Mouse (Mus musculus): ENCODE results near the gene A730071L15Rik.

A730071L15Rik gene

DNA sequence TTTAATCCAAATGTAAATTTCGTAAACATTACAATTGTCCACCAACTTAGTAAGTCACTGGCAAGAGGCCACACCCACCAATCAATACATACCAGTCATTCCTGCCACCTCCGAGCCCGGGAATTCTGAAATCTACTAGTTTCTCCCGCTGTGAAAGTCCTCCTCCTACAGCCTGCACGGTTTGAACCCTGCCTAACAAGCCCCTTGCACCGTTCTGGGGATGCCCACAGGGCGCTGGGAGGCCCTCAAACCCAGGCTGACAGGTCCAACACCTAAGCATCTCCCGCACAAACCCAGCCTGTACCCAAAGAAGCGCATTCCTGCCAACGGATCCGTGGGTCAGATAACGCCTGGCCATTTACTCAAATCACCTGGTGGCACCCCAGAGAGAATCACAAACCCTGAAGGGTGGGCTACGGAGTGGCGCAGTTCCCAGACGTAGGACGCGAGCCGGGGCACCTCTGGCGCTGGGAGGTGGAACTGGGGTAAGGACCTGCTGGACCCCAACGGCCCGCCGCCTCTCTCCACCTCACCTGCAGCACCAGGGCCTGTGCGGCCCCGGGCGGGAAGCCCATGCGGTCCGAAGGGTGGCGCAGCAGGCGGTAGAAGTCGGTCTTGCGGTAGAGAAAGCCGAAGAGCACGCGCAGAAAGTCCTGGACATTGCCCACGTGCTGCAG, at the start of gene A730071L15Rik:
TSS of gene A730071L15Rik (plus strand) at position 620 of the 677 bp plus-strand sequence.
- peak; percentile 20 for DNase-seq (ENCODE audit: low read depth, low spot score)

DNA sequence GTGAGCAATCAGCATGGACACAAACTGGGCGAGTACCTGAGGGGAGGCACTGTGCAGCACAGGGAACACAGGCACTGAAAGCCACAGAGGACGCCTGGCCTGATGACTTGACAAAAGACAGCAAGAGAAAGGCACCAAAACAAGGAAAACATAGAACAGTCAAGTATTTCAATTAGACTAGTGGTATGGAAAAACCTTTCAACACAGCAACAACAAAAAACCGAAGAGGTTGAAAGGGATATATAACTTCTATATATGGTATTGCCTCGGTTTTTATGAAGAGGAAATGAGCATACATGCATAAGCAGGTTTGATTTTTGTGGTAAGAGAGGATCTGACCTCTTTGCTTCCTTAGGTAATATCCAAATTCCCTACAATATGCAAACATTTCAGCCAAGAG, 47.0 kb upstream of the A730071L15Rik start:
- DNase-seq (ENCODE audit: low read depth, low spot score) = no peak

DNA sequence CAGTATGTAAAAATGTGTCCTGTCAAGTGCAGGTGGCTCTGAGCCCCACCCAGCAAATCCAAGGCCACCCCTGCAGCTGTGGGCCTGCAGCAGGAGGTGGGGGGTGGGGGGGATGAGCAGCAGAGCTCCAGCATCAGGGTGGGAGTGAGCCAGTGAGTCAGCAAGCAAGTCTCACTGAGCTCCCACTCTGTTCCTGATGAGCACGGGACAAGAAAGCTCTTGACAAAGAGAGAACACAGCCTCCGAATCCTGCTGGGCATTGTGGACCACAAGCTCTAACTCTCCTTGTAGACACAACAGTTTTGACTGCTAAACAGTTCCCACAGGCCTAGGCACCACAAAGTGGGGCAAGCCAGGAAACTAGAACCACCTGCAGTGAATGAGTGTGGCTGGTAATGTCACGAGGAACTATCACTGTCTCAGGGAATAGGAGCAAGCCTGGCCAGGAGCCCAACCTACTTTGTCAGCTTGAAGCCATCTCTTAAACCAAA, 45.6 kb upstream of the A730071L15Rik start:
- peak; percentile 22 for DNase-seq (ENCODE audit: low read depth, low spot score)

DNA sequence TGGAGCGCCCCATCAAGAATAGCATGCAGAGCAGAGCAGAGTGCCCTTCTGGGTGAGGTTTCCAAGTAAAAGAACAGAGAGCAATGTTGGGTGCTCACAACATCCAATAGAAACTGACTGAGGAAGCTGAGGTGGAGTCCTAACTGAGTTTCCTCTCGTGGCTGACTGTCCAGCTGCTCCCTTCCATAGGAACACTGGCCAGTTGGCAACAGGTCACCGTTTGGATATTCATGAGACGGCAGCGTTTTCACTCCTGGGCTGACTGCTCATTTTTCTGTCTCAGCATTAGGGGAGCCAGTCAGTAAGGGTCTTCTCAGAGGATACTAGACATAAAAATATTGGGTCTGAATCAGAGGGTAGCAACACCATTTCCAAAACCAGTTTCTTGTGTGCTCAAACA, 43.2 kb upstream of the A730071L15Rik start:
- DNase-seq (ENCODE audit: low read depth, low spot score) = no peak

DNA sequence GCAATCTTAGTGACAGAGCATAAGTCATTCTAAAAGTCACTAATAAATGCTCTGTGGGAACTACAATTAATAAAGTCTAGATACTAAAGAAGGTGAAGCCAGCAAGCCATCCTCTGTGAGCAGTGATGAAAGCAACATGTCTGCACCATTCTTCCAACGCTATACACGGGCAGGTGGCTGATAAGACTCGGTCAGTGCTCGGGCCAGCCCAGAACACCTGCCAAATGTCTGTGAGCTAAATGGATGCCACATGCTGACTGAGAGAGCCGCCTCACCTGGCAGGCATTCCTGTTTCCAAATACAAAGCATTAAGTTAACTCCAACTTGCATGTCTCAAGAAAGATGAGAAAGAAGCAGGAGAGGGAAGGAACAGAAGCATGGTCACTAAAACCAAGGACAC, 42.7 kb upstream of the A730071L15Rik start:
- no peak for DNase-seq (ENCODE audit: low read depth, low spot score)

DNA sequence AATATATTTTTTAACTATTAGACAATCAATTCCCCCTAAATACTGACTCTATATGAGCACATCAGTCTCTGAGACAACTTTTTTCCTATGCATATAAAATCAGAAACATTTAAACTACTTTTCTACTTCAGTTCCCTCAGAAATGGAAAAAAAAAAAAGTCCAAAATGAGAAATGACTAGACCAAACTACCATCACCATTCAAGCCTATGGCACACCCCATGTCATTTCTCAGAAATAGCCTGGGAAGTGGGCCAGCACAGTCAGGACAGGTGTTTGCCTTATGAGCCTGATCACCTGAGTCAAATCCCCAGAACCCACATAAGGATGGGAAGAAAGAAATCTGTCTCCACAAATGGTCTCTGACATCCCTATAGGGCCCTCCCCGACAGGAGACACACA, 41.3 kb upstream of the A730071L15Rik start:
- DNase-seq (ENCODE audit: low read depth, low spot score) = no peak

DNA sequence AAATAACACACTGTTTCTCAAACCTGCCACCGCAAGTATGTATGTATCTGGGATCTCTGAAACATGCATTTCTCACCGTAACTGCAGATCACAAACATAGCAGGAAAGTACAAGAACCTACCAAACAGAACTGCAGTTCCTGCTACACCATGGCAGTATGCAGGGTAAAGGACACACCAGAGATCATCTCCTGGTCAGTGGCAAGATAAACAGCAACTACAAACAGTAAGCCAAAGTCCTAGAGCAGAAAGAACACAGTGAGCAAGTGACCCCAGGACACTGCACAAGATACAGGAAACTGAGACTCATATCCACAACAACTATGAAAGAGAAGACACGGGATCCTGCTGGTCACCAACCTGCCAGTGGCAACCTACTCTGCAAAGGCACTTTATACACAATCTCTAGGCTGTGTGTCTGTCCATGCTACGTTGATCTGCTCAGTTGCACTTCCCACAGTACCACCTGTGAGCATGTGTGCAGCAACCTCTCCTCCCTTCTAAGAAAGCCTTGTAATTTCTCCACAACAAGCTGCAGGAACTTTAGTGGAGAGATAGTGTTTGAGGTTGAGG, 40.0 kb upstream of the A730071L15Rik start:
- DNase-seq (ENCODE audit: low read depth, low spot score) = no peak

DNA sequence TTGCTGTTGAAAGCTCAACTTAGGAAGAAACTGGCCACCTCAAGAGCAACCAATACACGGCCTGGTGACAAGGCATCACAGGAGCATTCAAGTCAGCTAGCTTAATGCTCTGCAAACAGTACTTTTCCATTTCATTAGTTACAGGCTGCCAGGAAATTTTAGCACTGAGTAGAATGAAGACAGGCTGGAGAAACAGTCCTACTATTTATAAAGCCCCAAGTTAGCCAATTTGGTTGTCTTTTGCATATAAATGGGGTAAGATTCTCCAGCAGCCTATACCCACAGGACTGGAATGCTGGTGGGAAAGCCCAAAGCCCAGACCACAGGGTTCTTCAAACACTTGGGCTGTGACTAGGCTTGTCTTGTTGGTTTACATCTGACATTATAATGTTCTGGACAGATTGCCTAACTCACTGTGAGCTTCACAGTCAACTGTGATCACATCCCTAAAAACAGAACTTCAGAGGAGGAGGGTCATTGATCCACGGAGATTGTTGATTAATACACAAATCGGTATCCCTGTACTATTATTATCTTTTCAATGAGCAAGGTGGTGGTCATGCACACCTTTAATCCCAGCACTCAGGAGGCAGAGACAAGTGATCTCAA, 39.1 kb upstream of the A730071L15Rik start:
- no peak for DNase-seq (ENCODE audit: low read depth, low spot score)

DNA sequence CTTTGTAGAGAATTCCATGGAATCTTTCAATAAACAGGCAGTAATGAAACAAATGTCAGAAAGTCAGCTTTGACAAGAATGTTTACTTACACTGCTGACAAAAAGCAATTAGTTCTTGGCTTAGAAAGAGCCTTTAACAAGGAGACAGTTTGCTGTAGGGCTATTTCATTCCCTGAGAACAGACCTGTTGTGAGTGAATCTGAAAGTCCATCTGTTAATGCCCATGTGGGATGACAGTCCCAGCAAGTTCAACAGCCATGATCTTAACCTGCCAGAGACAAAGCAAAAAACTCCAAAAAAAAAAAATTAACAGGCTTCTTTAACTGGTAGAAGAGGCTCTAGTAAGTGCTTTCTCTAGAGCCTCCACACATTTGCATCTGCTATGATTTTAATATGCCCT, 38.3 kb upstream of the A730071L15Rik start:
- no peak for DNase-seq (ENCODE audit: low read depth, low spot score)

DNA sequence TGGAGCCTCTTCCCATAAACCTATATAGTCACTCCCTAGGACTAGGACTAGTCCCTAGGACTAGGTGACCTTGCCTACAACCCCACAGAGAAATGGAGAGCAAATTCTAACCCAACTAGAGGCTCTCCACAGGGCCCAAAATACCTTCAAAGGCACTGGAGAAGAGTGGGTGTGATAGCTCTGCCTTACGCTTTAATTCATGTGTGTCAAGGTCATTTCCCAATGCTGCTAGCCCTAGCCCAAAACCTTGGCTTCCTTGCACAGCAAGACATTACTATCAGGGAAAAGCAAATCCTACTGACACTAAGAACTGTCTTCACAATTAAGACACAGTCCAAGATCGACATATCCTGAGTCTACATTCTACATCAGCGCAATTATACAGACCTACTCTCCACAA, 36.8 kb upstream of the A730071L15Rik start:
- no peak for DNase-seq (ENCODE audit: low read depth, low spot score)

DNA sequence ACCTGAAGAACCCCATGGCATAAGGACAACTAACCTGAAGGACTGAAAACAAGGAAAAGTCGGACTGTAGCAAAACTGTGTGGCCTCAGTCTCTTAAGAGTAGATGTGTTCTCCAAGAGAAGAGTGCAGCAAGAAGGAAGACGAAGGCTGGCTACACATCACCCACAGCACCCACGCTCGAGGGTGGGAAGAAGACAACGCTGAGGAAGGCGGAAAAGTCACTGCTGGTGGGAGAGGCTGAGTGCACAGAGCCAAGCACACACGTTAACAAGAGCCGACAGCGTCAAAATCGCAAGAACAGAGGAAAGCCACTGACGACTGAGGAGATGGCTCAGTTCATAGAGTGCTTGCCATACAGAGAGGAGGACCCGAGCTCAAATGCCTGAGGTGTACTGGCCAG, 36.1 kb upstream of the A730071L15Rik start:
- no peak for DNase-seq (ENCODE audit: low read depth, low spot score)

DNA sequence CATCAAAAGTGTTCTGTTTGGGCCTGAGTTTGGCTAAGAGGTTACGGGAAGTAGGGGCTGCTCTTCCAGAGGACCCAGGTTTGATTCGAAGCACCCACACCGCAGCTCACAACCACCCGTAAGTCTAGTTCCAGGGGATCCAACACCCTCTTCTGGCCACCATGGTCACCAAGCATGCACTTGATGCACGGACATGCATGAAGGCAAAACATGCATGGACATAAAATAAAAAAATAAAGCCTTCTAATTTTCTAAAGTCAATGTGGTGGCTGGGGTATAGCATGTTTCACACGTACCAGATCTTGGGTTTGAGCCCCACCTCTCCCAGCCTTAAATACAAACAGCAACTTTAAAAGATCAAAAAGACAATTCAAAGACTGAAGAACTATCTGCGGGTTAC, 35.0 kb upstream of the A730071L15Rik start:
- no peak for DNase-seq (ENCODE audit: low read depth, low spot score)

DNA sequence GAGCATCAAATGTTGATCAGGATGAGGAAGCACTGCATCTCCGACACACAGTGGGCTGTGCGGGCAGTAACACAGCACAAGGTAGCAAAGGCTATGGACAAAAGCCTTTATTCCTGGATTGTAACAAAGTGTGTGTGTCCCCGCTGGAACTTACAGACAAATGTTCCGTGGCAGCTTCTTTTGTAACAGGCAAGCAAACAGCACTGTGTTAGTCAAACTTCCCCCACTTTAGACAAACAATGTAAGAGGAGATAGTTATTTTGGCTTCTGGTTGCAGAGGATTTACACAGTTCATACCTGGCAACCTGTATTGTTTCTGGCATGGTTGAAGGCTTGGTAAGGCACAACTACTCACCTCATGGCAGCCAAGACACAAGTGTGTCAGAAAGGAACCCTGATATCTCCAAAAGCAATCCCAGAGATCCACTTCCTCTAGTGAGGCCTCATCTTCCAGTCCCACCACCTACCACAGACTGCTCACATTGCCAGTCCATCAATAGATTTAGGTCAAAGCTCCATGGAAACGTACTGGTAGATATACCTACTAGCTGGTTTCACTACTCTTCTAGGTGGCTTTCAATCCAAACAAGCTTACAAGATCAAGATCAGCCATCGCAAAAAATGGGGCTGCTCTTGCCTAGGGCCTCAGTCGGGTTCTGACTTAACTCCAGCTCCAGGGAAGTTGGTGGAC, 34.3 kb upstream of the A730071L15Rik start:
- no peak for DNase-seq (ENCODE audit: low read depth, low spot score)

DNA sequence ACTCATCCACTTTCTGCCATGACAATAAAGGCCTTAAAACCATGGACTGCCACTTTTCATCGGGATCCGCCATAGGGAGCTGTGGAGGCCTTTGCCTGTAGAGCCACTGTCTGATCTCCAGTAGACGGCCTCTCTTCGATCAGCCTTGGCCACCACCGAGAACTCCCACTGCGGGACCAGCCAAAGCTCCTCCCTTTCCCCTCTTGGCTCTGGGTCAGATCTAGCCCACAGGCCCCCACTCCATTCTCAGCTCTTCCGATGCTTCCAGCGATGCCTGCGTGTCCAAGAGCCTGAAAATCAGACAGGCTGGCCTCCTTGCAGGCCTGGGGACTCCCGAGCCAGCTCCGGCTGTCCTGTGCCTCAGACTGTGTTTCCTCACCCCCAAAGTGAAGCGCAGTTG, 33.5 kb upstream of the A730071L15Rik start:
- DNase-seq (ENCODE audit: low read depth, low spot score) = no peak

DNA sequence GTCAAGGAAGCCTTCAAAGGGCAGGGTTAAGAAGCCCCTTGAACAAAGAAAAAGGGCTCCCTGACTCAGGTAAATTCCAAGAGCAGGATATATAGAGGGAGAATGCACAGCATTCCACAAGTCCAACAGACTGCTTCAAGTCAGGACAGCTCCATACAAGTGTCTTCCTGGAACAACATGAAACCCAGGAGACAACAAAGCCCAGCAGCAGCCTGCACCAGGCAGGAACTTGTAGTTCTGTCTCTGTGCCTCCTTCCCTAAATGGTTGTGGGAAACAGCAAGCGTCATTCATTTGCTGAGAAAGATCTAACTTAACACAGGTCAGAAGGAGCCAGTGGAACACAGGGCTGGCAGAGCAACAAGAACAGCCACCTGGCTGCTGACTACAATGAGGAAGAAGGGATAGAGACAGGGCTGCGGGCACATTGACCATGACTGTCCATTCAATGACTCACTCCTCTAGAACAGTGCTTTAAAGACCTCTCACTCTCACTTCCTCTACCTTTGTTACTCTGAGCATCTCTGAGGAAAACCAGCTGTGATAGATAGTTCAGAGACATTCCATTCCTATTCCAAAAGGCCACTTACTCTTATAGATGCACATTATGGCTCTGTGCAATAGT, 30.7 kb upstream of the A730071L15Rik start:
- DNase-seq (ENCODE audit: low read depth, low spot score) = no peak

DNA sequence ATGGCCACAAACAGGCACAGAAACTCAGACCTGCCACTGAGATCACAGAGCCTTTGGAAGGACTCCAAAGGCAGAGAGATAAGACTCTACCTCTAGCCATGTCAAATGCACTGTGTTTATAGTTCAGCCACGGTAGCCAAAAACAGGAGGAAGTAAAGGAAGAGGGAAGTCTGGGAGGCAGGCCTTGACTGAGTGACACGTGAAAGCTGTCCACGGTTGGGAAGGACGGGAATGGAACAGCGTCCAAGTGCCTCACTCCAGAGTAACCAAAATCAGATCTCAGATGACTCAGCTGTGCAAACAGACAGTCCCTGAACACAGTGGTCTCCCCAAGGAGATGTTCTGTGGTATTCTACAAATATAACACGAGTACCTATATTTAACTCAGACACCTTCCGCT, 25.1 kb upstream of the A730071L15Rik start:
- no peak for DNase-seq (ENCODE audit: low read depth, low spot score)

DNA sequence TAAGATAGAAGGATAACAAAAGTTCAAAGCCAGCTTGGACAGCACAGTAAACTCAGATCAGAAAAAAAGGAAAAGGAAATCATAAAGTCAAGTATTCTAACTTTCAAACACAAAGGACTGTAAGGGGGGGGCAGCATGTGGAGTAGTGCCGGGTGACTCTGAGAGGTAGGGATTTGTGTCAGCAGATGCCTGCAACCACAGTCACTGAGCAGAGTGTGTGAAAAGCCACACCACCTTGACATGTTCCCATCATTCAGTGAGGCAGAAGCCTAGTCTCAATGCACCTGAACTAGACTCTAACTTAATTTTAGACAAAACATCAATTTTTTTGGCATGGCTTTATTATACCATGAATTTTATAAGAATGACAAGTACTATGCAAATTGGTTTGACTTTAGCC, 24.3 kb upstream of the A730071L15Rik start:
- no peak for DNase-seq (ENCODE audit: low read depth, low spot score)

DNA sequence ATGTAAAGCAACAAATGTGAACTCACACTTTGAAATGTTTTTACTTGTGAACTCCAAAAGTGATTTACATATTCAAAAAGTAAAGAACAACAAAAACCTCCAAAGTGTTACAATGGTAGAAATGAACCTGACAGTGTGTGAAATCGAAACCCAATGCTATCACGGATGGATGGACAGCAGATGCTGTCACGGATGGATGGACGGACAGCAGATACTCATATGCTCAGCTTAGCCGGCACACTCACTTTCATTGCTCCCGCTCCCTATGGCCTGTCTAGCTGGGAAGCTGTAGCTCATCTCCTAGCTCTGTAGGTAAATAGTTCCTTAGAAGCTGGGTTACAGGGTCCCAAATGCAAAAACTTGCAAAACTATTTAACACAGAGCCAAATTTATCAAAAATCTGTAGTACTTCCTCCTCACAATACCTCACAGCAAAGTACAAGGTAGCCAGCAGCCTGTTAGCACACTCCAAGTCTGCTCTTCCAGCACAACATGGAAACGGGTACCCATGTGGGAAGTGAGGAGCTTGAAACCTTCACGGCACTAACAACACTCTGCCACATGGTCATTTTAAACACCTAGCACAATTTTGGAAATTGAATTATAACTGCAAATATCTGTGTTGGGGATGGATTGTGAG, 21.9 kb upstream of the A730071L15Rik start:
- DNase-seq (ENCODE audit: low read depth, low spot score) = no peak

DNA sequence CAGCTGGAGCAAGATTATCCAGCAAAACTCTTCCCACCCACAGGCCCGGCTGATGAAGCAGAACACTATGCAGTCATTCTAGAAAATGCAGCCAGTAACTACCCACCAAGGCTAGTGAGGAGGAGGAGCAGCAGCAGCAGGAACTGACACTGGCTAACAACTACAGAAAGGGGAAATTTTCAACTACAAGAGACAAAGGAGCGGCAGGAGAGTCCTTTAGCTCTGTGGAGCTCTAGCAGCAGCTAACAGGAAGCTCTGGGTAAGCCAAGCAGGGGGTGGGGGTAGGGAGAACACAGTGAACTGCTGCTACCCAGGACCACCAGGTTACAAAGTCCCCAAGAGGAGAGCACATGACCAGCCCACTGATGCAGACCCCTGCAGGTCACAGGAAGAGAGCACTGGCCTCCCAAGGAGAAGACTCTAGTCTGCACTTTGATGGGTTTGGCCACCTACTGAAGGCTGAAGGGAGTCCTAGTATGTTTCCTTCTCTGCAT, 21.1 kb upstream of the A730071L15Rik start:
- no peak for DNase-seq (ENCODE audit: low read depth, low spot score)

DNA sequence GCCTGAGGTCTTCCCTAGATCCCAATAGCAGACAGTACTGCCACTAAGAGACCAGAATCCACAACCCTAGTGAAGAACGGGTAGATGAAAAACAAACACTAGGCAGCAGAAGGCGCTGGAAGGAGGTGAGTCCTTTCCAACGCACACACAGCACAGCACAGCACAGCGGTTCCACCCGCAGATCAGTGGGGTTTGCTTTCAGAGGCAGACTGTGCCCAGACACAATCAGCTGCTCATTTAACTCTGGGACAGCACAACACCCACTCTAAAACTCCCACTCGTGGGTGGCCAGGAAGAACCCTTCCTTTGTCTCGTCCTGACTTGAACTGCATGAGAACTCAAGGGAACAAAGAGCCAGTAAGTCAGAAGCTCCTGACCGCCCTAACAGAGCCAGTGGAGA, 20.6 kb upstream of the A730071L15Rik start:
- DNase-seq (ENCODE audit: low read depth, low spot score) = no peak

DNA sequence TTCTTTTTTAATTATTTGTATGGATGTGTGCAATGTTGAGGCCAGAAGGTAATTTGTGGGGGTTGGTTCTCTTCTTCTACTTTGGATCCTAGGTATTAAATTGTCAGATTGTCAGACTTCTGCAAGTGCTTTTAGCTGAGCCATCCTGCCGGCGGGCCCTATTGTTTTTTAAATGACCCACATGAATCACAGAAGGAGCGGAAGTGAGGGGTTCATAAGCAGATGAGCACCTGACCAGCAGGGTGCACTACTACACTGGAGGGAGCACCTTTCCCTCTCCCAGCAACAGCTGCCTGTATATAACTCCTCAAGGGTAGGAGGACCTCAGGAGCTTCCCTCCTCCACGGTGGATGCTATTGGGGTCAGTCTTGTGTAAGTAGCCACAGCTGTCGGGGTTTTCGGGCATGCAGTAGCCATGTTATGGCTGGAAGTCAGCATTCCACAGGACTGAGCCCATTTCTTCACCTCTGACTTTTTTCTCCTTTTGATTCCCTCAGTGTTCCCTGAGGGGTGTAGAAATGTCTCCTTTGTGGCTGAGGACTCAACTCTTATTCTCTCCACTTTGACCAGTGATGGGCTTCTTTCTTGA, 18.9 kb upstream of the A730071L15Rik start:
- DNase-seq (ENCODE audit: low read depth, low spot score) = peak; percentile 74

Data from WW6 (cell line).